ENCODE assay signal across 18 mouse cellular contexts in genomic region chr11:80050088-80050487, GRCm38 (mm10). TPM values are rescaled to one million over a fixed set of nuclear protein-coding genes. Genes with fewer than 3 reads are reported as not detected.
DNase-seq lines count a peak whose midpoint lies in the region; ATAC-seq lines count a peak whose summit lies in the region.
"Had no signal": no experiment of that assay in that cellular context is flagged by ENCODE, and none has a peak within 500 bp of the region (broad histone marks: within the 10 kb centered on the region; RNA-seq: fewer than 3 reads in every experiment).

No protein-coding gene starts in this region.

- no peak overlapping the region for H3K4me3 ChIP-seq in embryonic facial prominence, embryonic 11.5 days (ENCODE audit: low read depth, low read length)
- no peak overlapping the region for H3K4me3 ChIP-seq in embryonic facial prominence, embryonic 10.5 days
- H3K4me3 ChIP-seq in heart, embryonic 16.5 days (ENCODE audit: low read length), result no peak overlapping the region
- H3K4me3 ChIP-seq: limb, embryonic 12.5 days; midbrain, embryonic 15.5 days had no signal

- no peaks in the 10 kb centered on the region for H3K4me1 ChIP-seq in embryonic facial prominence, embryonic 11.5 days (ENCODE audit: control insufficient read depth, insufficient read depth, low read length)
- peaks cover 9% of the 10 kb centered on the region for H3K4me1 ChIP-seq in embryonic facial prominence, embryonic 10.5 days
- peaks cover 25% of the 10 kb centered on the region for H3K4me1 ChIP-seq in heart, embryonic 16.5 days (ENCODE audit: control insufficient read depth, insufficient read depth, low read length)
- H3K4me1 ChIP-seq: midbrain, embryonic 15.5 days had no signal

- H3K27me3 ChIP-seq in embryonic facial prominence, embryonic 11.5 days (ENCODE audit: control insufficient read depth, insufficient read depth, low read length), result no peaks in the 10 kb centered on the region
- no peaks in the 10 kb centered on the region for H3K27me3 ChIP-seq in embryonic facial prominence, embryonic 10.5 days (replicated peaks; ENCODE audit: low read depth, poor library complexity, severe bottlenecking)
- H3K27me3 ChIP-seq in heart, embryonic 16.5 days (ENCODE audit: control insufficient read depth, insufficient read depth, low read length), result no peaks in the 10 kb centered on the region
- H3K27me3 ChIP-seq: limb, embryonic 12.5 days; midbrain, embryonic 15.5 days had no signal

- 46% methylated on average over 2 of the region's 2 CpGs for WGBS in embryonic facial prominence, embryonic 11.5 days
- WGBS in embryonic facial prominence, embryonic 10.5 days, result 50% methylated on average over 2 of the region's 2 CpGs
- WGBS in heart, embryonic 16.5 days, result 21% methylated on average over 2 of the region's 2 CpGs

- DNase-seq in embryonic facial prominence, embryonic 11.5 days (ENCODE audit: low spot score), result peak; percentile 13
- DNase-seq in embryonic facial prominence, embryonic 10.5 days (ENCODE audit: low spot score), result no peak
- peak; percentile 81 for DNase-seq in 3T3-L1 (ENCODE audit: low read depth, low spot score)
- DNase-seq in fibroblast of lung, adult 2 months (ENCODE audit: low read depth), result peak; percentile 38
- DNase-seq in thymus, adult 18-20 months, result no peak
- no peak for DNase-seq in right cerebral cortex, postnatal 4 days
- DNase-seq: cerebellum, adult 11-12 months; gastrocnemius, postnatal 25 days; kidney, postnatal 10 days; layer of hippocampus, postnatal 36 days; lung, adult 2 months; retina, postnatal 1 day had no signal

- peak; percentile 67 for ATAC-seq in embryonic facial prominence, embryonic 11.5 days (replicated peaks; ENCODE audit: insufficient number of reproducible peaks, low FRiP score, low TSS enrichment, low read depth)
- ATAC-seq in heart, embryonic 16.5 days (replicated peaks; ENCODE audit: extremely low read depth, insufficient read depth, low FRiP score), result peak; percentile 93
- ATAC-seq in erythroblast, adult 5-6 weeks (replicated peaks; ENCODE audit: low FRiP score, poor library complexity, severe bottlenecking), result no peak
- ATAC-seq: forebrain, embryonic 16.5 days; hindbrain, postnatal 0 days; midbrain, embryonic 15.5 days had no signal

- no peaks in the 10 kb centered on the region for H3K9me3 ChIP-seq in embryonic facial prominence, embryonic 11.5 days (replicated peaks; ENCODE audit: control insufficient read depth, low read length)
- H3K9me3 ChIP-seq in embryonic facial prominence, embryonic 10.5 days, result no peaks in the 10 kb centered on the region
- no peaks in the 10 kb centered on the region for H3K9me3 ChIP-seq in heart, embryonic 16.5 days (replicated peaks; ENCODE audit: control insufficient read depth, low read length)
- H3K9me3 ChIP-seq: limb, embryonic 12.5 days; midbrain, embryonic 15.5 days had no signal

- no peak overlapping the region for H3K4me2 ChIP-seq in embryonic facial prominence, embryonic 11.5 days (ENCODE audit: low read depth, low read length)
- H3K4me2 ChIP-seq in heart, embryonic 16.5 days (ENCODE audit: low read depth, low read length), result 0 out of 2 replicates have a peak overlapping the region, but pooled peaks have one; percentile 25
- H3K4me2 ChIP-seq: limb, embryonic 12.5 days; midbrain, embryonic 15.5 days had no signal

- H3K36me3 ChIP-seq in embryonic facial prominence, embryonic 11.5 days (replicated peaks; ENCODE audit: control insufficient read depth, insufficient read depth, low read depth, low read length), result no peaks in the 10 kb centered on the region; the same call in 1 of the 2 replicates
- H3K36me3 ChIP-seq in embryonic facial prominence, embryonic 10.5 days (replicated peaks), result peaks cover 62% of the 10 kb centered on the region
- H3K36me3 ChIP-seq in heart, embryonic 16.5 days (ENCODE audit: control insufficient read depth, insufficient read depth), result peaks cover 7% of the 10 kb centered on the region; the same call in 1 of the 2 replicates
- H3K36me3 ChIP-seq: midbrain, embryonic 15.5 days had no signal

- H3K9ac ChIP-seq in embryonic facial prominence, embryonic 11.5 days (replicated peaks; ENCODE audit: low read length), result no peak overlapping the region; the same call in 1 of the 2 replicates
- H3K9ac ChIP-seq in heart, embryonic 16.5 days (ENCODE audit: low read length), result peak overlapping the region; percentile 13; the same call in 1 of the 2 replicates
- H3K9ac ChIP-seq: limb, embryonic 12.5 days; midbrain, embryonic 15.5 days had no signal

- no peak overlapping the region for H3K27ac ChIP-seq in embryonic facial prominence, embryonic 11.5 days (replicated peaks; ENCODE audit: low read depth, low read length)
- no peak overlapping the region for H3K27ac ChIP-seq in embryonic facial prominence, embryonic 10.5 days (replicated peaks)
- H3K27ac ChIP-seq in heart, embryonic 16.5 days (ENCODE audit: low read length), result peak overlapping the region; percentile 87
- H3K27ac ChIP-seq: hindbrain, postnatal 0 days; limb, embryonic 12.5 days; midbrain, embryonic 15.5 days had no signal

RNA-seq across cellular contexts. Expression of gene Crlf3, which starts 30.7 kb away (rescaled TPM):
- 53.8 and 57.1 TPM in 2 replicates for polyA plus RNA-seq in embryonic facial prominence, embryonic 11.5 days (2014; fragmentation: Nextera tagmentation; extraction: Ambion mirVana)
- polyA plus RNA-seq in embryonic facial prominence, embryonic 10.5 days (2016; fragmentation: Nextera tagmentation; extraction: Ambion mirVana), result 47.8 and 49.6 TPM in 2 replicates
- 32.0 and 42.8 TPM in 2 replicates for polyA plus RNA-seq in heart, embryonic 16.5 days (2015; fragmentation: Nextera tagmentation; extraction: Ambion mirVana)
- 57.5 and 58.4 TPM in 2 replicates for total RNA-seq in erythroblast, adult 5-6 weeks (2015; ENCODE audit: low replicate concordance)
- 82.4 and 107 TPM in 2 replicates for total RNA-seq in erythroblast, adult 5-6 weeks (2017; ENCODE audit: low replicate concordance)

RNA-seq across cellular contexts. Expression of gene Atad5, which starts 39.1 kb away (rescaled TPM):
- 20.3 and 22.5 TPM in 2 replicates for polyA plus RNA-seq in embryonic facial prominence, embryonic 11.5 days (2014; fragmentation: Nextera tagmentation; extraction: Ambion mirVana)
- 18.9 and 20.3 TPM in 2 replicates for polyA plus RNA-seq in embryonic facial prominence, embryonic 10.5 days (2016; fragmentation: Nextera tagmentation; extraction: Ambion mirVana)
- 4.6 and 5.0 TPM in 2 replicates for polyA plus RNA-seq in heart, embryonic 16.5 days (2015; fragmentation: Nextera tagmentation; extraction: Ambion mirVana)
- total RNA-seq in erythroblast, adult 5-6 weeks (2015; ENCODE audit: low replicate concordance), result 25.1 and 32.1 TPM in 2 replicates
- total RNA-seq in erythroblast, adult 5-6 weeks (2017; ENCODE audit: low replicate concordance), result 25.4 and 38.9 TPM in 2 replicates

RNA-seq across cellular contexts. Expression of gene Suz12, which starts 57.2 kb away (rescaled TPM):
- polyA plus RNA-seq in embryonic facial prominence, embryonic 11.5 days (2014; fragmentation: Nextera tagmentation; extraction: Ambion mirVana), result 21.0 and 27.5 TPM in 2 replicates
- 22.2 and 23.3 TPM in 2 replicates for polyA plus RNA-seq in embryonic facial prominence, embryonic 10.5 days (2016; fragmentation: Nextera tagmentation; extraction: Ambion mirVana)
- 12.7 and 13.9 TPM in 2 replicates for polyA plus RNA-seq in heart, embryonic 16.5 days (2015; fragmentation: Nextera tagmentation; extraction: Ambion mirVana)
- total RNA-seq in erythroblast, adult 5-6 weeks (2015; ENCODE audit: low replicate concordance), result 30.6 and 40.1 TPM in 2 replicates
- total RNA-seq in erythroblast, adult 5-6 weeks (2017; ENCODE audit: low replicate concordance), result 42.0 and 55.1 TPM in 2 replicates

Comparison
In these comparisons a context has a peak if more than half of its experiments do, and no peak if none do; other contexts are left out.
1. DNase-seq: peak in embryonic facial prominence, embryonic 11.5 days (single experiment), 3T3-L1 (single experiment) and fibroblast of lung, adult 2 months (single experiment); none in embryonic facial prominence, embryonic 10.5 days (single experiment), thymus, adult 18-20 months (0 of 2) and right cerebral cortex, postnatal 4 days (single experiment).